ENCODE assay signal across 12 mouse cellular contexts in the genomic region with DNA sequence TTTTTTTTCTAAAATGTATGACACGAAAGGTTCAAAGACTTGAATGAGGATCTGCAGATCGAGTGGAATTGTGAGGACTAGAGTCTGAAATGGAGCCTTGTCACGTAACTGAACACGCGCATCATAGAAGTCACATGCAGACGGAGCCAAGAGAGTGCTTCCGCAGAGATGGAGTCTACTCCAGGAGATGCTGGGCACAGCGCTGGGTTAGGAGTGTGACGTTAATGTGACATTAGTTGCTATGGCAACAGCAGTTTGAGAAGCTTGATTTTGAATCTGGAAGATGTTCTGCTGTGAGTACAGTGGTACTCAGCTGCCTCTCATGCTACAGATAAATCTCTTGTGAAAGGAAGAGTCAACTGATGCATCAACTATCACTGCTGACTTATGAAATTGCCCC.
A peak's percentile ranks its signal among the peaks of the same experiment; 100 is the strongest.
DNase-seq lines count a peak whose midpoint lies in the region; TF ChIP-seq lines count a peak whose summit lies in the region.
"Had no signal": no experiment of that assay in that cellular context is flagged by ENCODE, and none has a peak within 500 bp of the region (broad histone marks: within the 10 kb centered on the region; RNA-seq: fewer than 3 reads in every experiment).

No protein-coding gene starts in this region.

- TF ChIP-seq CTCF in layer of hippocampus, adult 2 months (conservative IDR thresholded peaks at IDR 0.05): no peak

- intact Hi-C loops in left cerebral cortex, postnatal 14 days (cut with DNase I): loop anchor here (5.0 kb wide), 1 partner anchor 47 kb away; no protein-coding TSS in a partner anchor

- no peak overlapping the region for H3K27ac ChIP-seq in layer of hippocampus, adult 2 months
- H3K27ac ChIP-seq: limb, embryonic 12.5 days had no signal

- no peak overlapping the region for H3K4me3 ChIP-seq in layer of hippocampus, adult 2 months
- H3K4me3 ChIP-seq: limb, embryonic 12.5 days had no signal

- DNase-seq in layer of hippocampus, adult 2 months (ENCODE audit: low spot score in 2 of 2): peak; percentile 41 to 72
- no peak for DNase-seq in layer of hippocampus, postnatal 10 days (ENCODE audit: low spot score in 2 of 2)
- DNase-seq in frontal cortex, postnatal 10 days (ENCODE audit: low spot score in 2 of 2): peak; percentile 45 to 66
- peak; percentile 73 to 86 for DNase-seq in left cerebral cortex, postnatal 14 days (ENCODE audit: low spot score in 2 of 2)
- peak; percentile 45 for DNase-seq in right cerebral cortex, postnatal 14 days
- DNase-seq in ovary, postnatal 14 days (ENCODE audit: low spot score): no peak
- DNase-seq in gastrocnemius, postnatal 4 days (ENCODE audit: low spot score in 2 of 2): no peak
- no peak for DNase-seq in heart, postnatal 4 days
- DNase-seq: adrenal gland, adult 8-10 months; kidney, adult 9 months; thymus, postnatal 25 days had no signal

Comparison
In these comparisons a context has a peak if more than half of its experiments do, and no peak if none do; other contexts are left out.
1. DNase-seq: peak in layer of hippocampus, adult 2 months (2 of 2), frontal cortex, postnatal 10 days (2 of 2), left cerebral cortex, postnatal 14 days (2 of 2) and right cerebral cortex, postnatal 14 days (single experiment); none in layer of hippocampus, postnatal 10 days (0 of 2), ovary, postnatal 14 days (single experiment), gastrocnemius, postnatal 4 days (0 of 2) and heart, postnatal 4 days (single experiment).